Mouse (Mus musculus) embryonic facial prominence, embryonic 13.5 days (tissue): ENCODE measurements around the gene Fam214b. TPM values are rescaled to one million over a fixed set of nuclear protein-coding genes. Genes with fewer than 3 reads are reported as not detected.
A peak's percentile ranks its signal among the peaks of the same experiment; 100 is the strongest.

Source experiments
- ATAC-seq: fragments of 200-750 bp; cut with Nextera tagmentation; 2 replicates; pipeline ENCODE4 v1.8.0; 2017; ENCODE audit warnings: low read depth; ENCODE audit not compliant: insufficient number of reproducible peaks, insufficient read depth, low FRiP score, low TSS enrichment
- H3K27ac ChIP-seq: fragments of 300-500 bp; sonication (generic); 2 replicates; pipeline ENCODE4 v1.5.1; 2015; ENCODE audit warnings: moderate library complexity, mild to moderate bottlenecking, inconsistent platforms
- H3K27me3 ChIP-seq: fragments of 300-500 bp; sonication (generic); 2 replicates; pipeline ENCODE4 v1.6.1; 2015; ENCODE audit warnings: mild to moderate bottlenecking, inconsistent platforms
- H3K36me3 ChIP-seq: fragments of 300-500 bp; sonication (generic); 2 replicates; pipeline ENCODE4 v1.6.1; 2015; ENCODE audit warnings: mild to moderate bottlenecking, inconsistent platforms
- H3K4me1 ChIP-seq: fragments of 300-500 bp; sonication (generic); 2 replicates; pipeline ENCODE4 v1.6.1; 2015; ENCODE audit warnings: inconsistent platforms
- H3K4me2 ChIP-seq: fragments of 300-500 bp; sonication (generic); 2 replicates; pipeline ENCODE4 v1.6.1; 2015; ENCODE audit warnings: moderate library complexity, mild to moderate bottlenecking, inconsistent platforms
- H3K4me3 ChIP-seq: fragments of 300-500 bp; sonication (generic); 2 replicates; pipeline ENCODE4 v1.5.1; 2015; ENCODE audit warnings: mild to moderate bottlenecking, inconsistent platforms
- H3K9ac ChIP-seq: fragments of 300-500 bp; sonication (generic); 2 replicates; pipeline ENCODE4 v1.6.1; 2015; ENCODE audit warnings: mild to moderate bottlenecking, inconsistent platforms
- H3K9me3 ChIP-seq: fragments of 300-500 bp; sonication (generic); 2 replicates; pipeline ENCODE4 v1.6.1; 2016; ENCODE audit warnings: inconsistent platforms
- WGBS: fragments of 180-500 bp; shearing (Covaris S2); methylation state at CpG from one replicate; pipeline ENCODE4 v1.1.7; 2015; ENCODE audit warnings: mixed read lengths; 5-methylcytosine and 5-hydroxymethylcytosine counted together
- polyA plus RNA-seq: library from polyadenylated mRNA; unstranded; fragments of >200 nt; fragmentation: Nextera tagmentation; extraction: Ambion mirVana; gene quantifications from 2 replicates; pipeline ENCODE4 v1.2.1, GENCODE M21; 2015

The Fam214b gene
- polyA plus RNA-seq, 1 experiment from 2014 or later = 14.9 TPM

DNA sequence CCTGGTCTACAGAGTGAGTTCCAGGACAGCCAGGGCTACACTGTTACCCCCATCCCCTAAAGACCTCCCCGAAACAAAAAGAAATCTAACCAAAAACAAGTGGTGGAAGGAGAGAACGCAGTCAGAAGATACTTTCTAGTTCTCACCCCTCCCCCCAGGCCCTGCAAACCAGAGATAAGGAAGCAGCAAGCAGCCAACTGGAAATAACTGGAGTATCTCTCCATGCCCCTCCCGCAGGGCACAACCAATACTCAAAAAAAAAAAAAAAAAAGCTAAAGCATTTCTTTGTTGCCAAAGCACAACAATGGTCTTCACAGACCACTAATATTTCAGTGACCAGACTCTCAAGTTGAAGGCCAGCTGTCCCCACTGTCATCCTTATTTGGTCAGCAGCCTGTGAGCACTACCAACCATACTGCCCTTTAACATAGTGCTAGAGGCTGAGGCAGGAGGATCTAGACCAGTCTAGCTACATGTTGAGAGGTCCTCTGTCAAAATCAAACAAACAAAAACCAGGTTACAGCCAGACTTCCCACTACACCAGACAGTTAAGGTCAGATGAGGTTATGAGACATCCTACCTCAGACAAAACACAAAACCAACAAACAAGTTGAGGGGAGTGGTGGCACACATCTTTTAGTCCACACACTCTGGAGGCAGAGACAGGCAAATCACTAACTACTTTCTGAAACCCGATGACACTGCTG is 8.0 kb downstream of the Fam214b start:
- Histone ChIP-seq H3K4me2 (no peak overlapping the region), H3K9me3 (no peaks in the 10 kb centered on the region), H3K4me1 (peaks cover 17% of the 10 kb centered on the region), H3K9ac (no peak overlapping the region), H3K27ac (no peak overlapping the region), H3K27me3 (no peaks in the 10 kb centered on the region), H3K36me3 (peaks cover 40% of the 10 kb centered on the region), H3K4me3 (no peak overlapping the region)
- WGBS = 67% methylated on average over 4 of the region's 4 CpGs
- no peak for ATAC-seq

DNA sequence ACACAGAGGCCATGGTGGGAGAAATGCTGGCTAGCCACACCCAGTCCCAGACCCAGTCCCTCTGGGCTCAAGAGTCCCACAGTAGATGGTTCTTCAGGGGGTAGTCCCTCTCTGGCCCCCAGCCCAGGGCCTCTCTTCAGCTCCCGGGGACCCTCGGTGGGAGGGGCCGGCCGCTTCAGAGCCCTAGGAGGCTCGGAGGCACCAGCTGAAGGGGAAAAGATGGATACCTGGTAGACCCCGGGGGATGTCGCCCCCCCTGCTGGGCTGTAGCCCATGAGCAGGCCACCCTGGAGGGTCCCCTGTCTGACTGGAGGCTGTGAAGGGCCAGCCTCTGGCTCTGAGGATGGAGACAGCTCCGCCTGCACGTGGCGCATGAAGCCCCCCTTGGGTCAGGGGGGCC is 9.7 kb downstream of the Fam214b start:
- Histone ChIP-seq H3K27me3 (no peaks in the 10 kb centered on the region), H3K36me3 (peaks cover 45% of the 10 kb centered on the region), H3K9ac (no peak overlapping the region), H3K9me3 (no peaks in the 10 kb centered on the region), H3K27ac (no peak overlapping the region), H3K4me1 (peaks cover 22% of the 10 kb centered on the region), H3K4me3 (no peak overlapping the region), H3K4me2 (no peak overlapping the region)
- ATAC-seq = no peak
- 89% methylated on average over 10 of the region's 10 CpGs for WGBS

DNA sequence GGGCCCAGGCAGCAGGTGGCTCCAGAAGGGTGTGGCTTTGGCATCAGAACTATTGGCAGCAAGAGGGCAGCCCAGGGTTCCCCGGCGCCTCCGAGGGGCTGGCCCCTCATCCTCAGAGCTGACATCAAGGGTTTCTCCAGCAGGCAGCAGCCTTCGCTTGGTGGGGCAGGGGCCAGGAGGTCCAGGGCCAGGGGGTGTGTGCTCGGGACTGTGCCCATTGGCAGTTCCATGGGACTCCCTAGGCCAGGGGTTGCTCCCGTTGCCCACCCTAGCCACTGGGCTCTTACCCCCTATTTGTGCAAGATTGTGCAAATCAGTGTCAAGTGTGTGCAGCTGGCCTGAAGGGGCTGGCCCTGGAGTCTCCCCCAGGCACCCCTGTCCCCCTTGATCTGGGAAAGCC is 10.2 kb downstream of the Fam214b start:
- Histone ChIP-seq H3K36me3 (peaks cover 45% of the 10 kb centered on the region), H3K9me3 (no peaks in the 10 kb centered on the region), H3K4me2 (no peak overlapping the region), H3K9ac (no peak overlapping the region), H3K4me1 (peaks cover 20% of the 10 kb centered on the region), H3K27ac (no peak overlapping the region), H3K27me3 (no peaks in the 10 kb centered on the region), H3K4me3 (no peak overlapping the region)
- WGBS = 91% methylated on average over 6 of the region's 6 CpGs
- ATAC-seq = no peak

DNA sequence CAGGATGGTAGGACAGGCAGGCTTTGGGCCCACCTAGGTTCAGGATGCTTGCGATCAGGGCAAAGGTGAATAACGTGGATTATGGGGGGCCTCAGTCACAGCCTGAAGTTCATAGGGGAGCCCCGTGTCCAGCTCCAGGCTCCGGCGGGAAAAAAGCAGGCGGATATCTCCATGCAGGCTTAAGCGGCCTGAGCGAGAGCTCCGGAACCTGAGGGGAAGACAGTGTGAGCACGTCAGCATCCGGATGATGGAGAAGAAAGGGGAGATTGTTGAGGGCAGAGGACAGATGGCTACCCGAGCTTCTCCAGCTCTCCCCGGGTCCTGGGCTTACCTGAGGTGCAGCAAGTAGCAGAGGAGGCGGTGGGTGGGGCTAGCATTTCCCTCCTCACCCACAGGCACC is 12.5 kb downstream of the Fam214b start:
- H3K9me3 ChIP-seq = no peaks in the 10 kb centered on the region
- peaks cover 14% of the 10 kb centered on the region for H3K4me1 ChIP-seq
- H3K4me3 ChIP-seq = no peak overlapping the region
- no peaks in the 10 kb centered on the region for H3K27me3 ChIP-seq
- no peak overlapping the region for H3K4me2 ChIP-seq
- no peak for ATAC-seq
- no peak overlapping the region for H3K9ac ChIP-seq
- no peak overlapping the region for H3K27ac ChIP-seq
- H3K36me3 ChIP-seq = peaks cover 60% of the 10 kb centered on the region
- WGBS = 86% methylated on average over 14 of the region's 14 CpGs

DNA sequence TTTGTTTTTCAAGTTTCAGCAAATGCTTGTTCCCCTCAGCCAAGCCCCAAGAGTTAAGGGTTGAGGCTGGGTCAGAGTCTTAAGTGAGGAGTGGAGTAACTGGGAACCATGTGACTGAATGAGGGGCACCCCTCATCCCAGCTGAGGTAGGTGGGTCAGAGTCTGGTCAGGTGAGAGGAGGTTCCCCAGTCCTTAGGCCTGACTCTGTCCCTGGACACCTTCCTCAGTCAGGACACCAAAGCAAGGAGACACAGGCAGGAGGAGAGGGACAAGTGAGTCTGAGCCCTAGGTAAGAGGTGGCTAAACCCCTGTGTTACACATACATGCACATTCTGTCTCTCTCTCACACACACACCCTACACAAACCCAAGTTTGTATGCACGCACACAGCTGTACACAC is 13.5 kb downstream of the Fam214b start:
- Histone ChIP-seq H3K36me3 (peaks cover 70% of the 10 kb centered on the region), H3K27ac (no peak overlapping the region), H3K4me3 (no peak overlapping the region), H3K9me3 (no peaks in the 10 kb centered on the region), H3K4me2 (no peak overlapping the region), H3K4me1 (peaks cover 14% of the 10 kb centered on the region), H3K9ac (no peak overlapping the region), H3K27me3 (no peaks in the 10 kb centered on the region)
- 80% methylated on average over 1 of the region's 1 CpGs for WGBS
- ATAC-seq = no peak

DNA sequence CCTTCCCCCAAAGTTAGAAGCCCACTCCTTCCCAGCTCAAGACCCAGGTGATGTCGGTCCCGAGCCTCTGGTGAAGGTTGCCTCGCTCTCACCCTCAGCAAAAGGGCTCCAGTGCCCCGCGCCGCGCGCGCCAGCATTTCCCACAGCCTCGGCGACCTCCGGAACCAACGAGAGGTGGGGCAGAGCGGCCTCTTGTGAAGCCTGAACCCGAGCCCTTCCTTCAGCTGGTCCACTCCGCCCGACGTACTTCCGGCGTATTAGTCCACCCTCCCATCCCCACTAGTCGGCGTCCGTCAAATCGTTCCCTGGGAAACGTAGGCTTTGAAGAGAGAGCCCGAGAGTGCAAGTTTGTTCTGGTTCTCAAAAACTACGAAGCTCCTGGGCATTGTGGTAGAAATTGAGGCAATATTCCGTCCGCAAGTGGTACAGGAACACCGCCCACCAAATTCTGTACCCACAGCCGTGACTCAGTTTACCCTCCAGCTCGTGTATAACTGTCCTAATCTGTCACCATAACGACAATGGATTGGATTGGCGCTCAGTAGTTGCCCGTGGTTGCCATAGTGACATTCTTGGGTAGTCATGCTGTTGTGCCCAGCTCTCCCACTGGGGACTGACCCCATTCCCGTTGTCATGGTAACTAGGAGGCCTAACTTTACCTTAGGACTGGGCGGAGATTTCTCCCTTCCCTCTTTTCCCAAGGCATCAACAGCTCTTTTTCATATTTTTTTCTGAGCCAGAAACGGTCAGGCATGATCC is 14.6 kb downstream of the Fam214b start, which contains the start of gene Stoml2:
Stoml2 (minus strand) TSS at position 474 of the 759 bp plus-strand sequence.
- H3K4me3 ChIP-seq = peak within 1 kb of the TSS; percentile 81

DNA sequence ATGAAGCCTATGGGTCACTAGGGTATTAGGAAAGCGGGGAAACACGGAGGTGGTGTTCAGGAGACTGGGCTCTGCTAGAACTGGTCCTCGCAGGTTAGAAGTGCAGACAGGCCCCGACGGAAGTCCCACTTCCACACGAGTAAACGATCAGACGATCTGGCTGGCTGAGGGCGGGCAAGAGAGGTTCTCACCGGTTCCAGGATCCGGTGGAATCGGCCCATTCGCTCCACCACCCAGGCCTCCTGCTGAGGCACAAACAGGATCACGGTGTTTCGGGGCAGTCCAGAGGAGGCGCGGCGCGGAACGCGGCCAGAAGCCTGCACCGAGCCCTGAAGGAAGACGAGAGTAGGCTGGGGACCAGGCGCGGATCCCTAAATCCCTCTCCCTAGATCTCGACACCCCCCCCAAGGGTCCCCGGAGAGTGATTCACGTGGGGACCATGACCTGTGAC is 15.2 kb downstream of the Fam214b start:
- Histone ChIP-seq H3K27me3 (no peaks in the 10 kb centered on the region), H3K4me3 (peak overlapping the region; percentile 81), H3K27ac (peak overlapping the region; percentile 90), H3K36me3 (peaks cover 68% of the 10 kb centered on the region), H3K9me3 (no peaks in the 10 kb centered on the region), H3K9ac (peak overlapping the region; percentile 95), H3K4me1 (peaks cover 14% of the 10 kb centered on the region), H3K4me2 (peak overlapping the region; percentile 64)
- peak; percentile 28; the same call in 1 of the 2 replicates for ATAC-seq
- WGBS = under 1% methylated on average over 28 of the region's 28 CpGs

More for the DNA sequence above, 14.6 kb downstream of the Fam214b start, which contains the start of gene Stoml2:
- peak within 1 kb of the TSS; percentile 95 for H3K9ac ChIP-seq
- no peaks in the 10 kb centered on the region for H3K27me3 ChIP-seq
- peaks cover 14% of the 10 kb centered on the region for H3K4me1 ChIP-seq
- 1% methylated on average over 38 of the region's 38 CpGs for WGBS
- peaks cover 74% of the 10 kb centered on the region for H3K36me3 ChIP-seq
- H3K9me3 ChIP-seq = no peaks in the 10 kb centered on the region
- peak; percentile 92 for ATAC-seq
- peak within 1 kb of the TSS; percentile 90 for H3K27ac ChIP-seq
- peak within 1 kb of the TSS; percentile 64 for H3K4me2 ChIP-seq

DNA sequence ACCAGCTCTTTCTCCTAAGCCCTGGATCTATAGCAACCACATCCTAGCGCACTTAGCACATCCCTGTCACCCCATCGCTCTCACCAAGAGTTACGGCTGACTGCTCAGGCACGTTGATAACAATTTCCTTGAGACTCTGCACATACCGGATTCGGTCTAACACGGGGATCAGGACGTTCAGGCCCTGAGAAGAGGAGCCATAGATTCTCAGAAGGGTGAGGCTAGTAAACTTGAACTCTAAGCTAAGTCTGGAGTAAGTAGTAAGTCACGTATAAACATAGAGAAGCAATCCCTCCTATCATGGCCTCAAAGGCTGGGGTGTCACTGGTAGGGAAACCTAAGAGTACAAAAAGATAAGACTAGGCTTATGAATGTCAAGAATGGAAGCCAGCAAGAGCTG is 15.7 kb downstream of the Fam214b start:
- H3K4me1 ChIP-seq = peaks cover 14% of the 10 kb centered on the region
- no peaks in the 10 kb centered on the region for H3K27me3 ChIP-seq
- WGBS = 79% methylated on average over 9 of the region's 9 CpGs
- peaks cover 63% of the 10 kb centered on the region for H3K36me3 ChIP-seq
- no peak for ATAC-seq
- H3K4me3 ChIP-seq = peak overlapping the region; percentile 81
- H3K9ac ChIP-seq = peak overlapping the region; percentile 95
- no peak overlapping the region for H3K27ac ChIP-seq
- no peaks in the 10 kb centered on the region for H3K9me3 ChIP-seq
- peak overlapping the region; percentile 64 for H3K4me2 ChIP-seq

DNA sequence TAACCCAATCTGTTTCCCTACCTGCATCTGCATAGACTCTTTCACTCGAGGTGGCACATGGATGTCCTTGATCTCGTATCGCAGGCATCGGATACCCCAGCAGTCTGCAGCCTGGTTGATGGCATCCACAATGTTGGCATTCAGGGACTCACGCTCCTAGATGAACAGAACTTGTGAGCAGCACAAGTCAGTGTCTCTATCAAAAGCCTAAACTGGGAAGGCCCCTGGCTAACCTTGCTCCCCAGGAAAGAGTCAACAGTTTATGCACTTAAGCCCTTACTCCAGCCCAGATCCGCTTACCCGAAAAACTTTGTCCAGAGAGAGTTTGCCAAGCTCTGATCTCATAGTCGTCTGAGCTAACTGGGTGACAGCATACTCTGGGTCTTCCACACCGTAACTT is 16.3 kb downstream of the Fam214b start:
- Histone ChIP-seq H3K4me1 (peaks cover 17% of the 10 kb centered on the region), H3K9ac (peak overlapping the region; percentile 95; the same call in 1 of the 2 replicates), H3K36me3 (peaks cover 57% of the 10 kb centered on the region), H3K27ac (no peak overlapping the region), H3K9me3 (no peaks in the 10 kb centered on the region), H3K4me3 (peak overlapping the region; percentile 81; the same call in 1 of the 2 replicates), H3K27me3 (no peaks in the 10 kb centered on the region), H3K4me2 (peak overlapping the region; percentile 64)
- no peak for ATAC-seq
- 90% methylated on average over 9 of the region's 9 CpGs for WGBS

DNA sequence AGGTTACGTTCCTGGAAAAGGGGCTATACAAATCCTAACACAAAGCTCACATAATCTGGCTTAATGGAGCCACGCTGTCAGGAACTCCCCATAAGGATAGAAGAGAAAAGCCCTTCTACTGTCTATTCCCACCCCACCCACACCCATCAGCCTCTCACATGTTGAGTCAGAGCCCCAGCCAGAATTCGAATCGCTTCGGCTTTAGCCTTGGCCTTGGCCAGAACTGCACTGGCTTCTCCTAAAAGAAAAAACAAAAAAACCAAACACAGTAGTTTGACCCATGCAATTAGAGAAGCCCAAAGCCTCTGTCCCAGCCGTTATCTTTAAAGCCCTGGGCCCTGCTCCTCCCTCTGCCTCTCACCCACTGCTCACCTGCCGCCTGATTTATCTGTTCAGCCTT is 16.9 kb downstream of the Fam214b start:
- Histone ChIP-seq H3K4me2 (no peak overlapping the region), H3K9ac (no peak overlapping the region), H3K4me3 (no peak overlapping the region), H3K4me1 (peaks cover 23% of the 10 kb centered on the region), H3K9me3 (no peaks in the 10 kb centered on the region), H3K27me3 (no peaks in the 10 kb centered on the region), H3K27ac (no peak overlapping the region), H3K36me3 (peaks cover 51% of the 10 kb centered on the region)
- no peak for ATAC-seq
- 94% methylated on average over 7 of the region's 7 CpGs for WGBS

DNA sequence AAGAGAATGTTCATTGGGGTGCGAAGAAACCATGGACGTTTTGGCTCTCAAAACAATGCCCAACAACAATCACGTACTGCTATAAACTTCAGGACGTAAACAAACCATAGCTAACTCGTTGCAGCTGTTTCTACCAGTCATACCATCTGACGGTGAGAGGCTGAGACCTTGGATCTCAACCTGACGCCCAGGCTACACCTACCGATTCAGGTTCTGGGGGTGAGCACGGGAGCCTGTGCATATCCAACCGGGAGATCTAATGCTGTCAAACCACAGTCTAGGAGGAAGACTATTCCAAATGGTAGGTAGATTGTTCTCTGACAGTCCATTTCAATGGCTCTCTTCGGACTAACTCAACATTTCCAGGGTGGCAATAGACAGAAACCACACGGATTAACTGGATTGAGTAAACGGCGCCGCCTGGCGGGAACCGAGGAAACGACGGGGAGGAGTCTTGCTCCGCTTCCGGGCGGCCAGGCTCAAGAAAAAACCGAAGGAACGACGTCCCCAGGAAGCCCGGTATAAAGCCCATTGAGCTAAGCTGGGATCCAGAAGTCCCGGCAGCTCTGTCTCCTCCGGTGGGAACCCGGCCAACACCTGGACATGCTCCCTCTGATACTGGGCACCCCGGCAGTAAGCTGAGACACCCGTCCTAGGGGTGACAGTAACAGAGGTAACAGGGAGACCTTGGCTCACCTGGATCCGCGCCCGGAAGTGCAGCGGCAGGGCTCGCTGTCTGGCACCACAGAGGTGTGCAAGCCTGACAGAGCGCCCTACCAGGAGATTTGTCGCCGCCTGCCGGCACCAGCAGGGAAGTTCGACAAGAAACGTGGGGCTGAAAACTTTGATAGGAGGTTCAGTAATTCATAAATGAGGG is 20.7 kb downstream of the Fam214b start, which contains the start of gene Pigo:
Pigo (minus strand) TSS at position 736 of the 877 bp plus-strand sequence.
- ATAC-seq = peak; percentile 83
- Histone ChIP-seq H3K27ac (peak within 1 kb of the TSS; percentile 89), H3K9ac (peak within 1 kb of the TSS; percentile 76), H3K4me3 (peak within 1 kb of the TSS; percentile 68), H3K36me3 (peaks cover 71% of the 10 kb centered on the region), H3K9me3 (no peaks in the 10 kb centered on the region), H3K4me2 (peak within 1 kb of the TSS; percentile 76), H3K4me1 (peaks cover 19% of the 10 kb centered on the region), H3K27me3 (no peaks in the 10 kb centered on the region)
- WGBS = 5% methylated on average over 42 of the region's 42 CpGs
